Mouse (Mus musculus) spleen, adult 2 months (tissue): ENCODE results near the gene Arhgef3. TPM values are rescaled to one million over a fixed set of nuclear protein-coding genes. Genes with fewer than 3 reads are reported as not detected.

Experiments
- DNase-seq, 2 experiments: peaks; one replicate each; pipeline versions ENCODE4 v3.0.0 to v3.0.0-alpha.2; 2012 to 2021; ENCODE audit warnings: low spot score in 2 of 2, low read depth in 1 of 2
- H3K27ac ChIP-seq: fragments of 200-500 bp; 2 replicates; pipeline ENCODE4 v1.5.1; 2012; ENCODE audit warnings: low read length, inconsistent platforms; ENCODE audit not compliant: insufficient read depth
- H3K27me3 ChIP-seq: fragments of 200-500 bp; 2 replicates; pipeline ENCODE4 v1.6.1; 2012; ENCODE audit warnings: mild to moderate bottlenecking, moderate library complexity, low read length, inconsistent platforms; ENCODE audit not compliant: control insufficient read depth, insufficient read depth
- H3K36me3 ChIP-seq: fragments of 200-500 bp; 2 replicates; pipeline ENCODE4 v1.6.1; 2012; ENCODE audit warnings: mild to moderate bottlenecking, low read length, inconsistent platforms; ENCODE audit not compliant: control insufficient read depth, insufficient read depth
- H3K4me1 ChIP-seq: fragments of 200-500 bp; 2 replicates; pipeline ENCODE4 v1.6.1; 2011; ENCODE audit warnings: inconsistent platforms; ENCODE audit not compliant: control insufficient read depth, insufficient read depth, insufficient read length
- H3K4me3 ChIP-seq: fragments of 200-500 bp; 2 replicates; pipeline ENCODE4 v1.5.1; 2011; ENCODE audit warnings: mild to moderate bottlenecking, inconsistent platforms; ENCODE audit not compliant: insufficient read depth, insufficient read length; ENCODE audit errors: extremely low read depth
- CTCF ChIP-seq: fragments of 200-500 bp; IDR thresholded peaks from 2 replicates; pipeline ENCODE4 v1.5.1; 2011; ENCODE audit warnings: mild to moderate bottlenecking, inconsistent platforms; ENCODE audit not compliant: insufficient read depth, insufficient read length, insufficient replicate concordance; ENCODE audit errors: extremely low read depth
- POLR2A ChIP-seq: fragments of 200-500 bp; IDR thresholded peaks from 2 replicates; pipeline ENCODE4 v1.6.1; 2011; ENCODE audit warnings: low read depth, low read length, inconsistent platforms
- WGBS: fragments of 180-500 bp; shearing (Covaris S2); methylation state at CpG from one replicate; pipeline ENCODE4 v1.1.7; 2018; 5-methylcytosine and 5-hydroxymethylcytosine counted together
- polyA plus RNA-seq: library from polyadenylated mRNA; depleted of rRNA; stranded (reverse); fragments of >200 nt; gene quantifications from 2 replicates; pipeline ENCODE4 v1.2.3, GENCODE M21; 2012

Arhgef3 gene
- polyA plus RNA-seq, 1 experiment, result 21.1 TPM

GRCm38 (mm10) chr14:27352470-27352869, 237.8 kb downstream of the Arhgef3 start:
- Histone ChIP-seq H3K4me1 (peaks cover 66% of the 10 kb centered on the region; the same call in 1 of the 2 replicates), H3K4me3 (no peak overlapping the region), H3K27me3 (no peaks in the 10 kb centered on the region), H3K27ac (peak overlapping the region; percentile 99), H3K36me3 (peaks cover 13% of the 10 kb centered on the region)
- 82% methylated on average over 5 of the region's 5 CpGs for WGBS
- TF ChIP-seq CTCF (no peak), POLR2A (no peak)
- no peak for DNase-seq

- Histone ChIP-seq H3K4me3 (peak overlapping the region; percentile 17; the same call in 1 of the 2 replicates), H3K27ac (peak overlapping the region; percentile 96), H3K4me1 (peaks cover 56% of the 10 kb centered on the region), H3K36me3 (peaks cover 13% of the 10 kb centered on the region), H3K27me3 (no peaks in the 10 kb centered on the region)
- peak; percentile 44 to 53 for DNase-seq
- WGBS, result 12% methylated on average over 6 of the region's 6 CpGs
- no peak; the same call in 1 of the 2 replicates for TF ChIP-seq POLR2A
- no peak for TF ChIP-seq CTCF
Measured at GRCm38 (mm10) chr14:27355151-27355550, 240.5 kb downstream of the Arhgef3 start.

GRCm38 (mm10) chr14:27355937-27356336, 241.2 kb downstream of the Arhgef3 start:
- TF ChIP-seq CTCF, result no peak
- TF ChIP-seq POLR2A, result no peak
- 48% methylated on average over 4 of the region's 4 CpGs for WGBS
- peak overlapping the region; percentile 96 for H3K27ac ChIP-seq
- DNase-seq, result peak in 1 of 2 experiments; percentile 47
- H3K36me3 ChIP-seq, result peaks cover 13% of the 10 kb centered on the region
- no peak overlapping the region for H3K4me3 ChIP-seq
- H3K4me1 ChIP-seq, result peaks cover 56% of the 10 kb centered on the region
- no peaks in the 10 kb centered on the region for H3K27me3 ChIP-seq

- no peak for TF ChIP-seq POLR2A
- no peak for TF ChIP-seq CTCF
- Histone ChIP-seq H3K36me3 (peaks cover 13% of the 10 kb centered on the region), H3K4me1 (peaks cover 55% of the 10 kb centered on the region), H3K27ac (peak overlapping the region; percentile 78), H3K4me3 (no peak overlapping the region), H3K27me3 (no peaks in the 10 kb centered on the region)
- WGBS, result 26% methylated on average over 6 of the region's 6 CpGs
- DNase-seq, result no peak
Measured at GRCm38 (mm10) chr14:27357139-27357538, 242.4 kb downstream of the Arhgef3 start.

GRCm38 (mm10) chr14:27358202-27358601, 243.5 kb downstream of the Arhgef3 start:
- Histone ChIP-seq H3K4me1 (peaks cover 50% of the 10 kb centered on the region), H3K27me3 (no peaks in the 10 kb centered on the region), H3K36me3 (peaks cover 13% of the 10 kb centered on the region), H3K4me3 (no peak overlapping the region), H3K27ac (no peak overlapping the region; the same call in 1 of the 2 replicates)
- WGBS, result 78% methylated on average over 6 of the region's 6 CpGs
- DNase-seq, result no peak
- no peak for TF ChIP-seq POLR2A
- TF ChIP-seq CTCF, result no peak

GRCm38 (mm10) chr14:27360849-27361248, 246.2 kb downstream of the Arhgef3 start:
- 50% methylated on average over 7 of the region's 7 CpGs for WGBS
- Histone ChIP-seq H3K4me3 (no peak overlapping the region), H3K4me1 (peaks cover 45% of the 10 kb centered on the region), H3K27me3 (no peaks in the 10 kb centered on the region), H3K36me3 (peaks cover 10% of the 10 kb centered on the region), H3K27ac (peak overlapping the region; percentile 21; the same call in 1 of the 2 replicates)
- TF ChIP-seq CTCF, result no peak
- no peak for TF ChIP-seq POLR2A
- DNase-seq, result no peak

GRCm38 (mm10) chr14:27361514-27361913, 246.8 kb downstream of the Arhgef3 start:
- no peak for TF ChIP-seq CTCF
- H3K36me3 ChIP-seq, result peaks cover 11% of the 10 kb centered on the region
- no peak for DNase-seq
- 85% methylated on average over 4 of the region's 4 CpGs for WGBS
- H3K4me3 ChIP-seq, result no peak overlapping the region
- no peaks in the 10 kb centered on the region for H3K27me3 ChIP-seq
- no peak overlapping the region for H3K27ac ChIP-seq
- peaks cover 43% of the 10 kb centered on the region for H3K4me1 ChIP-seq
